In the genomic region with DNA sequence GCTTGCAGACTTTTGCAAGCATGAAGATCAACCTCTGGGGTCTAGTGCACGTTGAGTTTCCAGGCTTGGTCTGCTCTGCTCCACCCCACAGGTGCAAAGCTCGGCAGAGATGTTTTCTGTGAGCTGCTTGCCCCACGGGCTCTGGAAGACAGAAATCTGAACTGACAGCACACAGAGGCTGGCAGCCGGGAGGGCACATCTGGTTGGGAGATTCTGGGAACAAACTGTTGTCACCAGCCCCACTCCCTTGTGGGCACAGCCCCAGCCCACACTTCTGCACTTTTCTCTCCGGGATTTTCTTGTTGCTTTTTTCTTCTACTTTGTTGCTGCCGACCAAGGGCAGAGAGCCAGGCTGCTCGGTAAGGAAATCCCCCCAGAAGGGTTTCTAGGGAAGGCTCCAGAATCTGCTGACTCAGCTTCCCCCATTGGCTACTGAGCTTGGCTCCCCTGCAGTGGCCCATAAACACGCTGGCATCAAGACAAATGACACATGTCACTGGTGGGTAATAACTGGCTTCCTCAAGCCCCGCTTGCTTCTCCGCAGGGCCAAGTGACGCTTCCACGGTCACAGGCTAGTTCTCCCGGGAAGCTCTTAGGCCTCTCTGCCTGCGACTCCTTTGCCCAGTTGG, we compare ENCODE assay signal across 16 mouse cellular contexts.
DNase-seq lines count a peak whose midpoint lies in the region; ATAC-seq and TF ChIP-seq lines count a peak whose summit lies in the region.
"Had no signal": no experiment of that assay in that cellular context is flagged by ENCODE, and none has a peak within 500 bp of the region (broad histone marks: within the 10 kb centered on the region; RNA-seq: fewer than 3 reads in every experiment).

No protein-coding gene starts in this region.

- 46% methylated on average over 14 of the region's 14 CpGs for WGBS in embryonic facial prominence, embryonic 14.5 days
- WGBS in embryonic facial prominence, embryonic 10.5 days: 68% methylated on average over 14 of the region's 14 CpGs
- WGBS in lung, embryonic 14.5 days: 42% methylated on average over 14 of the region's 14 CpGs
- WGBS in embryonic facial prominence, embryonic 15.5 days: 39% methylated on average over 14 of the region's 14 CpGs
- 28% methylated on average over 14 of the region's 14 CpGs for WGBS in neural tube, embryonic 13.5 days

- no peak overlapping the region for H3K9ac ChIP-seq in embryonic facial prominence, embryonic 14.5 days (ENCODE audit: low read depth, low read length)
- H3K9ac ChIP-seq in lung, embryonic 14.5 days: no peak overlapping the region
- H3K9ac ChIP-seq in embryonic facial prominence, embryonic 15.5 days: no peak overlapping the region
- H3K9ac ChIP-seq in neural tube, embryonic 13.5 days: 0 out of 2 replicates have a peak overlapping the region, but pooled peaks have one; percentile 22
- H3K9ac ChIP-seq: embryonic facial prominence, embryonic 12.5 days; forebrain, embryonic 12.5 days; stomach, embryonic 15.5 days had no signal

- no peak overlapping the region for H3K4me2 ChIP-seq in embryonic facial prominence, embryonic 14.5 days (ENCODE audit: low read depth, low read length)
- H3K4me2 ChIP-seq in lung, embryonic 14.5 days: no peak overlapping the region
- no peak overlapping the region for H3K4me2 ChIP-seq in embryonic facial prominence, embryonic 15.5 days (replicated peaks)
- H3K4me2 ChIP-seq in neural tube, embryonic 13.5 days: no peak overlapping the region
- H3K4me2 ChIP-seq: embryonic facial prominence, embryonic 12.5 days; forebrain, embryonic 12.5 days; stomach, embryonic 15.5 days had no signal

- no peak overlapping the region for H3K4me3 ChIP-seq in embryonic facial prominence, embryonic 14.5 days (ENCODE audit: low read depth, low read length)
- no peak overlapping the region for H3K4me3 ChIP-seq in embryonic facial prominence, embryonic 10.5 days
- no peak overlapping the region for H3K4me3 ChIP-seq in lung, embryonic 14.5 days (ENCODE audit: low read depth, low read length)
- no peak overlapping the region for H3K4me3 ChIP-seq in embryonic facial prominence, embryonic 15.5 days (replicated peaks)
- no peak overlapping the region for H3K4me3 ChIP-seq in neural tube, embryonic 13.5 days
- H3K4me3 ChIP-seq: embryonic facial prominence, embryonic 12.5 days; forebrain, embryonic 12.5 days; heart, embryonic 10.5 days; stomach, embryonic 15.5 days had no signal

- no peak for ATAC-seq in embryonic facial prominence, embryonic 14.5 days (ENCODE audit: low read depth)
- no peak for ATAC-seq in lung, embryonic 14.5 days (ENCODE audit: insufficient read depth)
- no peak for ATAC-seq in embryonic facial prominence, embryonic 15.5 days (ENCODE audit: insufficient number of reproducible peaks, low FRiP score, low TSS enrichment, low read depth)
- ATAC-seq in neural tube, embryonic 13.5 days (ENCODE audit: low read depth): no peak

- H3K27ac ChIP-seq in embryonic facial prominence, embryonic 14.5 days (replicated peaks; ENCODE audit: low read depth, low read length): no peak overlapping the region
- no peak overlapping the region for H3K27ac ChIP-seq in embryonic facial prominence, embryonic 10.5 days (replicated peaks)
- H3K27ac ChIP-seq in lung, embryonic 14.5 days (ENCODE audit: low read depth): no peak overlapping the region
- 0 out of 2 replicates have a peak overlapping the region, but pooled peaks have one; percentile 2 for H3K27ac ChIP-seq in embryonic facial prominence, embryonic 15.5 days (replicated peaks)
- H3K27ac ChIP-seq in neural tube, embryonic 13.5 days (replicated peaks): peak overlapping the region; percentile 50
- H3K27ac ChIP-seq: embryonic facial prominence, embryonic 12.5 days; forebrain, embryonic 12.5 days; heart, embryonic 10.5 days; stomach, embryonic 15.5 days had no signal

- no peaks in the 10 kb centered on the region for H3K9me3 ChIP-seq in embryonic facial prominence, embryonic 14.5 days (ENCODE audit: control insufficient read depth, low read length)
- H3K9me3 ChIP-seq in embryonic facial prominence, embryonic 10.5 days: no peaks in the 10 kb centered on the region
- H3K9me3 ChIP-seq in lung, embryonic 14.5 days (ENCODE audit: low read depth, low read length): no peaks in the 10 kb centered on the region
- no peaks in the 10 kb centered on the region for H3K9me3 ChIP-seq in embryonic facial prominence, embryonic 15.5 days (replicated peaks)
- H3K9me3 ChIP-seq in neural tube, embryonic 13.5 days: no peaks in the 10 kb centered on the region
- H3K9me3 ChIP-seq: embryonic facial prominence, embryonic 12.5 days; forebrain, embryonic 12.5 days; heart, embryonic 10.5 days; stomach, embryonic 15.5 days had no signal

- peaks cover 11% of the 10 kb centered on the region; the same call in 1 of the 2 replicates for H3K4me1 ChIP-seq in embryonic facial prominence, embryonic 14.5 days (ENCODE audit: control insufficient read depth, insufficient read depth, low read length)
- peaks cover 22% of the 10 kb centered on the region for H3K4me1 ChIP-seq in embryonic facial prominence, embryonic 10.5 days
- no peaks in the 10 kb centered on the region for H3K4me1 ChIP-seq in lung, embryonic 14.5 days (ENCODE audit: insufficient read depth)
- peaks cover 19% of the 10 kb centered on the region for H3K4me1 ChIP-seq in embryonic facial prominence, embryonic 15.5 days
- H3K4me1 ChIP-seq in neural tube, embryonic 13.5 days (replicated peaks): peaks cover 50% of the 10 kb centered on the region
- H3K4me1 ChIP-seq: heart, embryonic 10.5 days; stomach, embryonic 15.5 days had no signal

- no peaks in the 10 kb centered on the region for H3K27me3 ChIP-seq in embryonic facial prominence, embryonic 14.5 days (replicated peaks; ENCODE audit: control insufficient read depth, insufficient read depth, low read length)
- peaks cover 5% of the 10 kb centered on the region; the same call in 1 of the 2 replicates for H3K27me3 ChIP-seq in embryonic facial prominence, embryonic 10.5 days (replicated peaks; ENCODE audit: low read depth, poor library complexity, severe bottlenecking)
- no peaks in the 10 kb centered on the region for H3K27me3 ChIP-seq in lung, embryonic 14.5 days (ENCODE audit: insufficient read depth, low read length)
- H3K27me3 ChIP-seq in embryonic facial prominence, embryonic 15.5 days: peaks cover 19% of the 10 kb centered on the region
- no peaks in the 10 kb centered on the region; the same call in 1 of the 2 replicates for H3K27me3 ChIP-seq in neural tube, embryonic 13.5 days
- H3K27me3 ChIP-seq: embryonic facial prominence, embryonic 12.5 days; stomach, embryonic 15.5 days had no signal

- no peak for TF ChIP-seq CTCF in lung, embryonic 14.5 days (IDR thresholded peaks at IDR 0.05; ENCODE audit: low read depth)

- peak; percentile 67 for DNase-seq in embryonic facial prominence, embryonic 14.5 days (ENCODE audit: low spot score)
- DNase-seq in embryonic facial prominence, embryonic 10.5 days (ENCODE audit: low spot score): no peak
- DNase-seq in lung, embryonic 14.5 days: peak; percentile 40
- no peak for DNase-seq in lung, postnatal 10 days
- no peak for DNase-seq in urinary bladder, postnatal 36 days (ENCODE audit: low spot score in 2 of 2)
- no peak for DNase-seq in lung, postnatal 36 days
- DNase-seq: gastrocnemius, postnatal 14 days; kidney, adult 18-20 months; layer of hippocampus, postnatal 36 days; thymus, postnatal 14 days had no signal

- H3K36me3 ChIP-seq in embryonic facial prominence, embryonic 14.5 days (ENCODE audit: control insufficient read depth, insufficient read depth, low read length): no peaks in the 10 kb centered on the region
- H3K36me3 ChIP-seq in embryonic facial prominence, embryonic 10.5 days (replicated peaks): no peaks in the 10 kb centered on the region
- H3K36me3 ChIP-seq in lung, embryonic 14.5 days (ENCODE audit: insufficient read depth): no peaks in the 10 kb centered on the region
- H3K36me3 ChIP-seq in embryonic facial prominence, embryonic 15.5 days: no peaks in the 10 kb centered on the region
- H3K36me3 ChIP-seq in neural tube, embryonic 13.5 days: no peaks in the 10 kb centered on the region
- H3K36me3 ChIP-seq: embryonic facial prominence, embryonic 12.5 days; forebrain, embryonic 12.5 days; heart, embryonic 10.5 days; stomach, embryonic 15.5 days had no signal

Comparison
In these comparisons a context has a peak if more than half of its experiments do, and no peak if none do; other contexts are left out.
1. DNase-seq: peak in embryonic facial prominence, embryonic 14.5 days (single experiment) and lung, embryonic 14.5 days (single experiment); none in embryonic facial prominence, embryonic 10.5 days (single experiment), lung, postnatal 10 days (single experiment), urinary bladder, postnatal 36 days (0 of 2) and lung, postnatal 36 days (single experiment).
2. H3K27ac ChIP-seq: peak in embryonic facial prominence, embryonic 15.5 days (single experiment) and neural tube, embryonic 13.5 days (single experiment); none in embryonic facial prominence, embryonic 14.5 days (single experiment), embryonic facial prominence, embryonic 10.5 days (single experiment) and lung, embryonic 14.5 days (single experiment).